Mouse (Mus musculus) brain, embryonic 14.5 days (tissue): ENCODE measurements at regions not wholly inside any gene's neighbourhood (a gene's known extent, or its start where the extent isn't known, plus 50 kb on each side); places are given as distances from the start of the nearest gene placed in this dataset.

ENCODE experiments used
- CTCF ChIP-seq: fragments of 200-500 bp; IDR thresholded peaks from 2 replicates; pipeline ENCODE4 v1.5.1; 2012; ENCODE audit warnings: inconsistent platforms, mild to moderate bottlenecking, moderate library complexity, borderline replicate concordance; ENCODE audit not compliant: insufficient read depth, insufficient read length; ENCODE audit errors: extremely low read depth
- POLR2A ChIP-seq: fragments of 200-500 bp; IDR thresholded peaks from 2 replicates; pipeline ENCODE4 v1.6.1; 2012; ENCODE audit warnings: mild to moderate bottlenecking, inconsistent platforms, borderline replicate concordance; ENCODE audit not compliant: poor library complexity, insufficient read depth, insufficient read length, severe bottlenecking; ENCODE audit errors: extremely low read depth

GRCm38 (mm10) chr3:42783478-42783877, 1041.1 kb downstream of the D3Ertd751e start:
- TF ChIP-seq CTCF (no peak), POLR2A (no peak)
